In genomic region chr4:148890892-148891838, GRCm38 (mm10) we compare ENCODE assay signal across 8 mouse cellular contexts.
DNase-seq lines count a peak whose midpoint lies in the region; ATAC-seq and TF ChIP-seq lines count a peak whose summit lies in the region.

No protein-coding gene starts in this region.

- peak; percentile 68 for ATAC-seq in lung, embryonic 14.5 days (ENCODE audit: insufficient read depth)
- peak; percentile 53; the same call in 1 of the 2 replicates for ATAC-seq in kidney, postnatal 0 days (replicated peaks; ENCODE audit: low FRiP score, low read depth)
- ATAC-seq in midbrain, embryonic 13.5 days = peak; percentile 76

- H3K9ac ChIP-seq in lung, embryonic 14.5 days = peak overlapping the region; percentile 42
- peak overlapping the region; percentile 46 for H3K9ac ChIP-seq in kidney, postnatal 0 days (ENCODE audit: low read depth, low read length)
- H3K9ac ChIP-seq in midbrain, embryonic 13.5 days (replicated peaks) = peak overlapping the region; percentile 60

- peaks cover 9% of the 10 kb centered on the region for H3K4me1 ChIP-seq in lung, embryonic 14.5 days (ENCODE audit: insufficient read depth)
- peaks cover 98% of the 10 kb centered on the region for H3K4me1 ChIP-seq in forebrain, embryonic 10.5 days
- peaks cover 19% of the 10 kb centered on the region for H3K4me1 ChIP-seq in kidney, postnatal 0 days (replicated peaks; ENCODE audit: insufficient read depth, low read length)
- H3K4me1 ChIP-seq in midbrain, embryonic 13.5 days (replicated peaks) = peaks cover 74% of the 10 kb centered on the region

- H3K4me3 ChIP-seq in lung, embryonic 14.5 days (ENCODE audit: low read depth, low read length) = peak overlapping the region; percentile 34
- H3K4me3 ChIP-seq in forebrain, embryonic 10.5 days = peak overlapping the region; percentile 50
- H3K4me3 ChIP-seq in kidney, postnatal 0 days (replicated peaks; ENCODE audit: low read depth, low read length) = peak overlapping the region; percentile 18
- peak overlapping the region; percentile 31 for H3K4me3 ChIP-seq in midbrain, embryonic 13.5 days (replicated peaks)

- WGBS in lung, embryonic 14.5 days = 8% methylated on average over 52 of the region's 52 CpGs
- 1% methylated on average over 52 of the region's 52 CpGs for WGBS in forebrain, embryonic 10.5 days
- WGBS in kidney, postnatal 0 days = 8% methylated on average over 51 of the region's 52 CpGs
- under 1% methylated on average over 52 of the region's 52 CpGs for WGBS in midbrain, embryonic 13.5 days

- H3K4me2 ChIP-seq in lung, embryonic 14.5 days = peak overlapping the region; percentile 75
- peak overlapping the region; percentile 57 for H3K4me2 ChIP-seq in kidney, postnatal 0 days (ENCODE audit: low read length)
- H3K4me2 ChIP-seq in midbrain, embryonic 13.5 days (replicated peaks) = peak overlapping the region; percentile 57

- no peaks in the 10 kb centered on the region for H3K36me3 ChIP-seq in lung, embryonic 14.5 days (ENCODE audit: insufficient read depth)
- no peaks in the 10 kb centered on the region for H3K36me3 ChIP-seq in forebrain, embryonic 10.5 days (replicated peaks)
- no peaks in the 10 kb centered on the region for H3K36me3 ChIP-seq in kidney, postnatal 0 days (ENCODE audit: insufficient read depth, low read length)
- no peaks in the 10 kb centered on the region for H3K36me3 ChIP-seq in midbrain, embryonic 13.5 days

- intact Hi-C loops in left cerebral cortex, postnatal 4 days (cut with DNase I) = no loop called here

- no peak for TF ChIP-seq CTCF in lung, embryonic 14.5 days (IDR thresholded peaks at IDR 0.05; ENCODE audit: low read depth)
- no peak for TF ChIP-seq CTCF in kidney, postnatal 0 days (IDR thresholded peaks at IDR 0.05; ENCODE audit: low read depth)

- peak; percentile 59 for DNase-seq in lung, embryonic 14.5 days
- DNase-seq in lung, postnatal 25 days (ENCODE audit: low spot score) = no peak
- DNase-seq in forebrain, embryonic 10.5 days (ENCODE audit: extremely low spot score, low spot score) = peak; percentile 89
- DNase-seq in kidney, postnatal 0 days (ENCODE audit: low spot score) = peak; percentile 50
- DNase-seq in left cerebral cortex, postnatal 4 days = no peak
- no peak for DNase-seq in spleen, adult 12 weeks (ENCODE audit: low spot score)
- DNase-seq in urinary bladder, postnatal 10 days (ENCODE audit: low spot score) = no peak

- no peak overlapping the region for H3K27ac ChIP-seq in lung, embryonic 14.5 days (ENCODE audit: low read depth)
- peak overlapping the region; percentile 93 for H3K27ac ChIP-seq in forebrain, embryonic 10.5 days
- H3K27ac ChIP-seq in kidney, postnatal 0 days = no peak overlapping the region
- peak overlapping the region; percentile 63 for H3K27ac ChIP-seq in midbrain, embryonic 13.5 days

- H3K27me3 ChIP-seq in lung, embryonic 14.5 days (ENCODE audit: insufficient read depth, low read length) = peaks cover 7% of the 10 kb centered on the region
- H3K27me3 ChIP-seq in forebrain, embryonic 10.5 days (ENCODE audit: poor library complexity, severe bottlenecking) = peaks cover 100% of the 10 kb centered on the region
- H3K27me3 ChIP-seq in kidney, postnatal 0 days (ENCODE audit: insufficient read depth, low read length) = peaks cover 3% of the 10 kb centered on the region; the same call in 1 of the 2 replicates
- H3K27me3 ChIP-seq in midbrain, embryonic 13.5 days = peaks cover 83% of the 10 kb centered on the region

- no peaks in the 10 kb centered on the region for H3K9me3 ChIP-seq in lung, embryonic 14.5 days (ENCODE audit: low read depth, low read length)
- H3K9me3 ChIP-seq in forebrain, embryonic 10.5 days = no peaks in the 10 kb centered on the region
- H3K9me3 ChIP-seq in kidney, postnatal 0 days (replicated peaks; ENCODE audit: low read length) = no peaks in the 10 kb centered on the region
- H3K9me3 ChIP-seq in midbrain, embryonic 13.5 days = no peaks in the 10 kb centered on the region

Comparison
In these comparisons a context has a peak if more than half of its experiments do, and no peak if none do; other contexts are left out.
1. DNase-seq: peak in lung, embryonic 14.5 days (single experiment), forebrain, embryonic 10.5 days (single experiment) and kidney, postnatal 0 days (single experiment); none in lung, postnatal 25 days (single experiment), left cerebral cortex, postnatal 4 days (single experiment), spleen, adult 12 weeks (single experiment) and urinary bladder, postnatal 10 days (single experiment).
2. H3K27ac ChIP-seq: peak in forebrain, embryonic 10.5 days (single experiment) and midbrain, embryonic 13.5 days (single experiment); none in lung, embryonic 14.5 days (single experiment) and kidney, postnatal 0 days (single experiment).
3. Peak in every context shown above with its lines, with median percentiles within 50 percentile points of each other: ATAC-seq, H3K4me2 ChIP-seq, H3K4me3 ChIP-seq and H3K9ac ChIP-seq.